Mouse (Mus musculus): Measurements from ENCODE around the gene Tmod2.

GRCm38 (mm10) chr9:75589850-75590790, 21.0 kb downstream of the Tmod2 start:
- TF ChIP-seq CTCF (IDR thresholded peaks at IDR 0.05; ENCODE audit: control insufficient read depth, insufficient read depth, insufficient read length) (no peak), USF1 (IDR thresholded peaks at IDR 0.05; ENCODE audit: low read depth) (no peak), FOSL1 (IDR thresholded peaks at IDR 0.05; ENCODE audit: insufficient read depth, low read length, poor library complexity, severe bottlenecking) (no peak), MAX (IDR thresholded peaks at IDR 0.05) (no peak)

Measured in C2C12 (cell line).